Mouse (Mus musculus) layer of hippocampus, adult 8-10 months (tissue): ENCODE results near the gene Fam19a1. TPM values are rescaled to one million over a fixed set of nuclear protein-coding genes. Genes with fewer than 3 reads are reported as not detected.

ENCODE experiments used
- DNase-seq, 2 experiments: peaks; one replicate each; pipeline ENCODE4 v3.0.0; 2022; ENCODE audit warnings: low spot score in 2 of 2
- total RNA-seq, 4 experiments: library from RNA; stranded (reverse); gene quantifications; 2 replicates each; pipeline ENCODE4 v1.2.4; 2022

Gene Fam19a1
- total RNA-seq, 4 experiments from 2014 or later, result 48.4 to 59.9 (median 54.6) TPM

GRCm38 (mm10) chr6:96433896-96434295 is 320.9 kb downstream of the Fam19a1 start:
- DNase-seq, result no peak

GRCm38 (mm10) chr6:96435545-96435944 is 322.6 kb downstream of the Fam19a1 start:
- no peak for DNase-seq

GRCm38 (mm10) chr6:96437814-96438213 is 324.9 kb downstream of the Fam19a1 start:
- no peak for DNase-seq

GRCm38 (mm10) chr6:96439419-96439818 is 326.5 kb downstream of the Fam19a1 start:
- peak; percentile 23 to 26 for DNase-seq

- DNase-seq, result no peak
Measured at GRCm38 (mm10) chr6:96441971-96442370, 329.0 kb downstream of the Fam19a1 start.

- DNase-seq, result no peak
Measured at GRCm38 (mm10) chr6:96447466-96447865, 334.5 kb downstream of the Fam19a1 start.

- no peak for DNase-seq
Measured at GRCm38 (mm10) chr6:96456266-96456665, 343.3 kb downstream of the Fam19a1 start.

- DNase-seq, result no peak
Measured at GRCm38 (mm10) chr6:96457590-96458259, 344.8 kb downstream of the Fam19a1 start.

GRCm38 (mm10) chr6:96459041-96459440 is 346.1 kb downstream of the Fam19a1 start:
- DNase-seq, result no peak

GRCm38 (mm10) chr6:96499464-96499863 is 386.5 kb downstream of the Fam19a1 start:
- DNase-seq, result no peak

- no peak for DNase-seq
Measured at GRCm38 (mm10) chr6:96541600-96541999, 428.6 kb downstream of the Fam19a1 start.

GRCm38 (mm10) chr6:96544832-96545231 is 431.9 kb downstream of the Fam19a1 start:
- no peak for DNase-seq

GRCm38 (mm10) chr6:96550431-96550830 is 437.5 kb downstream of the Fam19a1 start:
- DNase-seq, result peak; percentile 44 to 49

GRCm38 (mm10) chr6:96578649-96579048 is 465.7 kb downstream of the Fam19a1 start:
- no peak for DNase-seq

- DNase-seq, result no peak
Measured at GRCm38 (mm10) chr6:96580726-96581125, 467.8 kb downstream of the Fam19a1 start.

- no peak for DNase-seq
Measured at GRCm38 (mm10) chr6:96581187-96581586, 468.2 kb downstream of the Fam19a1 start.

- DNase-seq, result no peak
Measured at GRCm38 (mm10) chr6:96587427-96587826, 474.5 kb downstream of the Fam19a1 start.

GRCm38 (mm10) chr6:96593031-96593430 is 480.1 kb downstream of the Fam19a1 start:
- no peak for DNase-seq

GRCm38 (mm10) chr6:96595201-96595600 is 482.2 kb downstream of the Fam19a1 start:
- DNase-seq, result no peak

GRCm38 (mm10) chr6:96624196-96624595 is 511.2 kb downstream of the Fam19a1 start:
- DNase-seq, result no peak

- DNase-seq, result peak in 1 of 2 experiments; percentile 15
Measured at GRCm38 (mm10) chr6:96631518-96631917, 518.6 kb downstream of the Fam19a1 start.

- peak in 1 of 2 experiments; percentile 7 for DNase-seq
Measured at GRCm38 (mm10) chr6:96632243-96632642, 519.3 kb downstream of the Fam19a1 start.

- no peak for DNase-seq
Measured at GRCm38 (mm10) chr6:96635663-96636062, 522.7 kb downstream of the Fam19a1 start.
